Mouse (Mus musculus): ENCODE data around the gene Adcy10. TPM values are rescaled to one million over a fixed set of nuclear protein-coding genes. Genes with fewer than 3 reads are reported as not detected.

The Adcy10 gene
- total RNA-seq, 2 experiments from 2014 or later = not detected

Other genes starting within 250 kb of the Adcy10 start
- gene Tiprl, start 248.2 kb upstream of the Adcy10 start, total RNA-seq (2021) = 10 to 100 TPM; 13.9 to 19.4 TPM
- 1 to 10 TPM in 1 of 2 experiments, under 1 TPM in 1; 0.69 to 1.4 TPM for gene Gpr161, start 189.4 kb upstream of the Adcy10 start, total RNA-seq (2021)
- gene Dcaf6, start 24.7 kb upstream of the Adcy10 start, total RNA-seq (2021) = 100 to 1,000 TPM; 254 to 275 TPM
- 100 to 1,000 TPM; 319 to 325 TPM for gene Mpc2, start 24.5 kb upstream of the Adcy10 start, total RNA-seq (2021)
- 1 to 10 TPM; 8.6 to 9.1 TPM for gene Mpzl1, start 149.4 kb downstream of the Adcy10 start, total RNA-seq (2021)
- 10 to 100 TPM; 96.2 to 99.4 TPM for gene Rcsd1, start 224.6 kb downstream of the Adcy10 start, total RNA-seq (2021)

Data from gastrocnemius, postnatal 36 days (tissue).